Mouse (Mus musculus): ENCODE results near the gene Cluh. TPM values are rescaled to one million over a fixed set of nuclear protein-coding genes. Genes with fewer than 3 reads are reported as not detected.

The Cluh gene
- 13.7 and 15.2 TPM in 2 replicates for polyA plus RNA-seq (2015; fragmentation: Nextera tagmentation; extraction: Ambion mirVana)

- peak; percentile 92 for ATAC-seq
- Histone ChIP-seq H3K9me3 (ENCODE audit: control insufficient read depth, low read length) (no peaks in the 10 kb centered on the region), H3K36me3 (ENCODE audit: control insufficient read depth, insufficient read depth) (no peaks in the 10 kb centered on the region), H3K4me3 (replicated peaks; ENCODE audit: low read length) (peak within 1 kb of the TSS; percentile 74), H3K9ac (replicated peaks; ENCODE audit: low read depth, low read length) (peak within 1 kb of the TSS; percentile 74), H3K27me3 (replicated peaks; ENCODE audit: control insufficient read depth, insufficient read depth, low read length) (no peaks in the 10 kb centered on the region), H3K4me1 (replicated peaks; ENCODE audit: control insufficient read depth, insufficient read depth, low read length) (peaks cover 13% of the 10 kb centered on the region), H3K27ac (ENCODE audit: low read length) (peak within 1 kb of the TSS; percentile 45; the same call in 1 of the 2 replicates), H3K4me2 (ENCODE audit: low read length) (peak within 1 kb of the TSS; percentile 73)
- under 1% methylated on average over 58 of the region's 58 CpGs for WGBS
These were observed at the start of gene Cluh for GRCm38 (mm10) chr11:74649095-74649646. Gene Cluh, plus strand, starts transcription at chr11:74649495.

GRCm38 (mm10) chr11:74602286-74602685, 47.0 kb upstream of the Cluh start:
- Histone ChIP-seq H3K9ac (replicated peaks; ENCODE audit: low read depth, low read length) (no peak overlapping the region), H3K27ac (ENCODE audit: low read length) (no peak overlapping the region), H3K27me3 (replicated peaks; ENCODE audit: control insufficient read depth, insufficient read depth, low read length) (no peaks in the 10 kb centered on the region), H3K4me1 (replicated peaks; ENCODE audit: control insufficient read depth, insufficient read depth, low read length) (no peaks in the 10 kb centered on the region), H3K36me3 (ENCODE audit: control insufficient read depth, insufficient read depth) (no peaks in the 10 kb centered on the region), H3K9me3 (ENCODE audit: control insufficient read depth, low read length) (no peaks in the 10 kb centered on the region), H3K4me3 (replicated peaks; ENCODE audit: low read length) (no peak overlapping the region), H3K4me2 (ENCODE audit: low read length) (no peak overlapping the region)
- ATAC-seq, result no peak
- 93% methylated on average over 1 of the region's 1 CpGs for WGBS

GRCm38 (mm10) chr11:74610068-74610467, 39.2 kb upstream of the Cluh start:
- Histone ChIP-seq H3K4me1 (replicated peaks; ENCODE audit: control insufficient read depth, insufficient read depth, low read length) (peaks cover 6% of the 10 kb centered on the region), H3K27ac (ENCODE audit: low read length) (no peak overlapping the region), H3K9me3 (ENCODE audit: control insufficient read depth, low read length) (no peaks in the 10 kb centered on the region), H3K27me3 (replicated peaks; ENCODE audit: control insufficient read depth, insufficient read depth, low read length) (peaks cover 35% of the 10 kb centered on the region), H3K4me2 (ENCODE audit: low read length) (no peak overlapping the region), H3K4me3 (replicated peaks; ENCODE audit: low read length) (no peak overlapping the region), H3K36me3 (ENCODE audit: control insufficient read depth, insufficient read depth) (no peaks in the 10 kb centered on the region), H3K9ac (replicated peaks; ENCODE audit: low read depth, low read length) (no peak overlapping the region)
- no peak for ATAC-seq
- WGBS, result 21% methylated on average over 5 of the region's 5 CpGs

GRCm38 (mm10) chr11:74610545-74611176, 38.6 kb upstream of the Cluh start, which contains the start of gene Rap1gap2:
Gene Rap1gap2, minus strand, starts transcription at chr11:74610915.
- Histone ChIP-seq H3K36me3 (ENCODE audit: control insufficient read depth, insufficient read depth) (no peaks in the 10 kb centered on the region), H3K4me3 (replicated peaks; ENCODE audit: low read length) (peak within 1 kb of the TSS; percentile 40), H3K4me1 (replicated peaks; ENCODE audit: control insufficient read depth, insufficient read depth, low read length) (peaks cover 6% of the 10 kb centered on the region), H3K4me2 (ENCODE audit: low read length) (peak within 1 kb of the TSS; percentile 70), H3K9me3 (ENCODE audit: control insufficient read depth, low read length) (no peaks in the 10 kb centered on the region), H3K27me3 (replicated peaks; ENCODE audit: control insufficient read depth, insufficient read depth, low read length) (peaks cover 35% of the 10 kb centered on the region), H3K9ac (replicated peaks; ENCODE audit: low read depth, low read length) (peak within 1 kb of the TSS; percentile 47), H3K27ac (ENCODE audit: low read length) (no peak within 1 kb of the TSS)
- no peak for ATAC-seq
- WGBS, result 1% methylated on average over 50 of the region's 50 CpGs

GRCm38 (mm10) chr11:74611437-74611836, 37.9 kb upstream of the Cluh start:
- no peak overlapping the region for H3K4me2 ChIP-seq (ENCODE audit: low read length)
- H3K27me3 ChIP-seq (replicated peaks; ENCODE audit: control insufficient read depth, insufficient read depth, low read length), result peaks cover 39% of the 10 kb centered on the region
- no peak for ATAC-seq

GRCm38 (mm10) chr11:74613428-74613827, 35.9 kb upstream of the Cluh start:
- Histone ChIP-seq H3K36me3 (ENCODE audit: control insufficient read depth, insufficient read depth) (no peaks in the 10 kb centered on the region), H3K9ac (replicated peaks; ENCODE audit: low read depth, low read length) (no peak overlapping the region), H3K27me3 (replicated peaks; ENCODE audit: control insufficient read depth, insufficient read depth, low read length) (peaks cover 41% of the 10 kb centered on the region), H3K4me1 (replicated peaks; ENCODE audit: control insufficient read depth, insufficient read depth, low read length) (peaks cover 6% of the 10 kb centered on the region), H3K27ac (ENCODE audit: low read length) (no peak overlapping the region), H3K4me3 (replicated peaks; ENCODE audit: low read length) (no peak overlapping the region), H3K4me2 (ENCODE audit: low read length) (no peak overlapping the region), H3K9me3 (ENCODE audit: control insufficient read depth, low read length) (no peaks in the 10 kb centered on the region)
- WGBS, result 64% methylated on average over 4 of the region's 4 CpGs
- ATAC-seq, result no peak

More at GRCm38 (mm10) chr11:74611437-74611836, 37.9 kb upstream of the Cluh start:
- no peak overlapping the region for H3K4me3 ChIP-seq (replicated peaks; ENCODE audit: low read length)
- no peak overlapping the region for H3K9ac ChIP-seq (replicated peaks; ENCODE audit: low read depth, low read length)
- no peaks in the 10 kb centered on the region for H3K9me3 ChIP-seq (ENCODE audit: control insufficient read depth, low read length)
- no peaks in the 10 kb centered on the region for H3K36me3 ChIP-seq (ENCODE audit: control insufficient read depth, insufficient read depth)
- WGBS, result 20% methylated on average over 7 of the region's 7 CpGs
- H3K27ac ChIP-seq (ENCODE audit: low read length), result no peak overlapping the region
- peaks cover 6% of the 10 kb centered on the region for H3K4me1 ChIP-seq (replicated peaks; ENCODE audit: control insufficient read depth, insufficient read depth, low read length)

GRCm38 (mm10) chr11:74615571-74615970, 33.7 kb upstream of the Cluh start:
- peaks cover 33% of the 10 kb centered on the region for H3K27me3 ChIP-seq (replicated peaks; ENCODE audit: control insufficient read depth, insufficient read depth, low read length)

GRCm38 (mm10) chr11:74619201-74619955, 29.9 kb upstream of the Cluh start, which contains the start of gene Ccdc92b:
Gene Ccdc92b, plus strand, starts transcription at chr11:74619605.
- WGBS, result under 1% methylated on average over 52 of the region's 63 CpGs
- H3K4me1 ChIP-seq (replicated peaks; ENCODE audit: control insufficient read depth, insufficient read depth, low read length), result peaks cover 7% of the 10 kb centered on the region
- peak within 1 kb of the TSS; percentile 83 for H3K9ac ChIP-seq (replicated peaks; ENCODE audit: low read depth, low read length)
- H3K27me3 ChIP-seq (replicated peaks; ENCODE audit: control insufficient read depth, insufficient read depth, low read length), result peaks cover 18% of the 10 kb centered on the region
- H3K9me3 ChIP-seq (ENCODE audit: control insufficient read depth, low read length), result no peaks in the 10 kb centered on the region
- peak within 1 kb of the TSS; percentile 62 for H3K4me2 ChIP-seq (ENCODE audit: low read length)
- peak within 1 kb of the TSS; percentile 74 for H3K4me3 ChIP-seq (replicated peaks; ENCODE audit: low read length)
- H3K27ac ChIP-seq (ENCODE audit: low read length), result no peak within 1 kb of the TSS
- no peaks in the 10 kb centered on the region for H3K36me3 ChIP-seq (ENCODE audit: control insufficient read depth, insufficient read depth)
- ATAC-seq, result peak; percentile 90

More at GRCm38 (mm10) chr11:74615571-74615970, 33.7 kb upstream of the Cluh start:
- no peaks in the 10 kb centered on the region for H3K36me3 ChIP-seq (ENCODE audit: control insufficient read depth, insufficient read depth)
- H3K4me2 ChIP-seq (ENCODE audit: low read length), result no peak overlapping the region
- ATAC-seq, result no peak
- H3K9me3 ChIP-seq (ENCODE audit: control insufficient read depth, low read length), result no peaks in the 10 kb centered on the region
- 58% methylated on average over 5 of the region's 5 CpGs for WGBS
- H3K9ac ChIP-seq (replicated peaks; ENCODE audit: low read depth, low read length), result no peak overlapping the region
- peaks cover 9% of the 10 kb centered on the region for H3K4me1 ChIP-seq (replicated peaks; ENCODE audit: control insufficient read depth, insufficient read depth, low read length)
- H3K4me3 ChIP-seq (replicated peaks; ENCODE audit: low read length), result no peak overlapping the region
- H3K27ac ChIP-seq (ENCODE audit: low read length), result no peak overlapping the region

GRCm38 (mm10) chr11:74619956-74620300, 29.4 kb upstream of the Cluh start:
- WGBS, result 2% methylated on average over 16 of the region's 16 CpGs

More at GRCm38 (mm10) chr11:74619956-74620300, 29.4 kb upstream of the Cluh start:
- peak overlapping the region; percentile 83 for H3K9ac ChIP-seq (replicated peaks; ENCODE audit: low read depth, low read length)
- no peaks in the 10 kb centered on the region for H3K9me3 ChIP-seq (ENCODE audit: control insufficient read depth, low read length)
- no peak overlapping the region for H3K27ac ChIP-seq (ENCODE audit: low read length)
- H3K27me3 ChIP-seq (replicated peaks; ENCODE audit: control insufficient read depth, insufficient read depth, low read length), result peaks cover 18% of the 10 kb centered on the region
- H3K36me3 ChIP-seq (ENCODE audit: control insufficient read depth, insufficient read depth), result no peaks in the 10 kb centered on the region
- peak overlapping the region; percentile 62 for H3K4me2 ChIP-seq (ENCODE audit: low read length)
- no peak for ATAC-seq
- H3K4me3 ChIP-seq (replicated peaks; ENCODE audit: low read length), result peak overlapping the region; percentile 74
- H3K4me1 ChIP-seq (replicated peaks; ENCODE audit: control insufficient read depth, insufficient read depth, low read length), result peaks cover 7% of the 10 kb centered on the region

Measured in forebrain, embryonic 16.5 days (tissue).